Mouse (Mus musculus) midbrain, embryonic 14.5 days (tissue): ENCODE measurements at regions not wholly inside any gene's neighbourhood (a gene's known extent, or its start where the extent isn't known, plus 50 kb on each side); places are given as distances from the start of the nearest gene placed in this dataset.
"Not testable (repeated sequence)": the region's sequence is repeated elsewhere in the genome, so short reads cannot be mapped to it uniquely, and the experiment has no call there.

ENCODE experiments used
- ATAC-seq: fragments of 200-750 bp; cut with Nextera tagmentation; 2 replicates; pipeline ENCODE4 v1.8.0; 2017; ENCODE audit warnings: moderate number of reproducible peaks, moderate library complexity; ENCODE audit not compliant: low FRiP score, low TSS enrichment
- DNase-seq: peaks from one replicate; pipeline ENCODE4 v3.0.0-alpha.2; 2015
- H3K27ac ChIP-seq: fragments of 300-500 bp; sonication (generic); replicated peaks from 2 replicates; pipeline ENCODE4 v1.5.1; 2014; ENCODE audit warnings: mild to moderate bottlenecking, low read depth, low read length, moderate library complexity
- H3K27me3 ChIP-seq: fragments of 300-500 bp; sonication (generic); 2 replicates; pipeline ENCODE4 v1.6.1; 2014; ENCODE audit warnings: low read length, control low read depth, mixed read lengths; ENCODE audit not compliant: control insufficient read depth, insufficient read depth
- H3K36me3 ChIP-seq: fragments of 300-500 bp; sonication (generic); 2 replicates; pipeline ENCODE4 v1.6.1; 2014; ENCODE audit warnings: low read length, control low read depth; ENCODE audit not compliant: control insufficient read depth, insufficient read depth
- H3K4me1 ChIP-seq: fragments of 300-500 bp; sonication (generic); 2 replicates; pipeline ENCODE4 v1.6.1; 2014; ENCODE audit warnings: mild to moderate bottlenecking, antibody characterized with exemption, low read length, control low read depth; ENCODE audit not compliant: control insufficient read depth, insufficient read depth
- H3K4me2 ChIP-seq: fragments of 300-500 bp; sonication (generic); 2 replicates; pipeline ENCODE4 v1.6.1; 2014; ENCODE audit warnings: mild to moderate bottlenecking, low read length, moderate library complexity
- H3K4me3 ChIP-seq: fragments of 300-500 bp; sonication (generic); replicated peaks from 2 replicates; pipeline ENCODE4 v1.5.1; 2014; ENCODE audit warnings: low read depth, low read length
- H3K9ac ChIP-seq: fragments of 300-500 bp; sonication (generic); replicated peaks from 2 replicates; pipeline ENCODE4 v1.6.1; 2014; ENCODE audit warnings: mild to moderate bottlenecking, low read length, moderate library complexity
- H3K9me3 ChIP-seq: fragments of 300-500 bp; sonication (generic); 2 replicates; pipeline ENCODE4 v1.6.1; 2016; ENCODE audit warnings: low read length, control low read depth, mixed read lengths; ENCODE audit not compliant: control insufficient read depth
- WGBS: fragments of 180-500 bp; shearing (Covaris S2); extraction: QIAGEN DNeasy Blood & Tissue Kit; methylation state at CpG from one replicate; pipeline ENCODE4 v1.1.7; 2014; 5-methylcytosine and 5-hydroxymethylcytosine counted together

DNA sequence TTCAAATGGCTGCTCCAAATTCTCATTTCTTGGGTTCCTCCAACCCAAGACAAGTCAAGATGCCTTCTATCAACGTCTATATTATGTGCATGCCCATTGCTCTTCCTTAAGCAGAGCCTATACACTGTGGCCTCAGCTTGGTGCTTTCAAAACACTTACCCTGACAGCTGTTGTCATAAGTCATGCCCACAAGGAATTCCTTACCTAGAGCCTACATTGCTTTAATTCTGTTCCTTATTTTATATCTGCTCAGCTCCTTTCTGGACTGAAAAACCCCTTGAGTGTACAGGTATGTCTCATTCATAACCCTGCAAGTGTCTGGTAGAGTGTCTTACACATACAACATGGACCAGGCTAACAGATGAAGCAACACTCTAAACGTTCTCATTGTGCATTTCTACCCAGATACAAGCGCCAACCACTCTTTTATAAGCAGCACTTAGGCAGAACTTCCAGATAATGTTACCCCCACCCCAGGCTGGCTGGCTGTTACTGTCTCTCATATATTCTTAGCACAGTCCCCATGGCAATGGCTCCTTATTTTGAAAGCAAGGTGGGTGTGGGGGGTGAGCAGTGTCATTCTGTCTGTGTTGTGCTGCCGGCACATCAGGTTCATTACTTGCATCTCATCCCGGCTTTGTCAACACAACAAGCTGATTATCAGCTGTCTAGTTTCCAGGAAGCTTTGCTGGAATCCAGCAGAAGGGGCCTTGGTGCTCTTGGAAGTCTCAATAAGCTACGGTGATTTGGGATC, 176.6 kb downstream of the Ifng start:
- Histone ChIP-seq H3K36me3 (no peaks in the 10 kb centered on the region), H3K27ac (no peak overlapping the region), H3K9me3 (no peaks in the 10 kb centered on the region), H3K4me3 (no peak overlapping the region), H3K4me2 (no peak overlapping the region), H3K27me3 (no peaks in the 10 kb centered on the region), H3K9ac (no peak overlapping the region), H3K4me1 (no peaks in the 10 kb centered on the region)
- no peak for ATAC-seq
- 88% methylated on average over 6 of the region's 6 CpGs for whole genome bisulfite sequencing
- no peak for DNase-seq

DNA sequence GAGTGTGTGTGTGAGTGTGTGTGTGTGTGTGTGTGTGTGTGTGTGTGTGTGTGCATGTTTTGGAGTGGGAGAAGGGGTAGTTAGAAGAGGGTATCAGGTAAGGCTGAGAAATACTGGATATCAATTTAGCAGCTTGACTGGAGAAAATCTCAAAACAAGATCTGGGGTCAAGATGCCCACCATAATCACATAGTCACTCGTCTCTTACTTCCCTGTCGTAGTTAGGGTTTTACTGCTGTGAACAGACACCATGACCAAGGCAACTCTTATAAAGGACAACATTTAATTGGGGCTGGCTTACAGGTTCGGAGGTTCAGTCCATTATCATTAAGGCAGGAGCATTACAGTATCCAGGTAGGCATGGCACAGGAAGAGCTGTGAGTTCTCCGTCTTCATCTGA, 177.4 kb downstream of the Ifng start:
- not testable (repeated sequence) for H3K9me3 ChIP-seq
- 94% methylated on average over 4 of the region's 4 CpGs for WGBS

DNA sequence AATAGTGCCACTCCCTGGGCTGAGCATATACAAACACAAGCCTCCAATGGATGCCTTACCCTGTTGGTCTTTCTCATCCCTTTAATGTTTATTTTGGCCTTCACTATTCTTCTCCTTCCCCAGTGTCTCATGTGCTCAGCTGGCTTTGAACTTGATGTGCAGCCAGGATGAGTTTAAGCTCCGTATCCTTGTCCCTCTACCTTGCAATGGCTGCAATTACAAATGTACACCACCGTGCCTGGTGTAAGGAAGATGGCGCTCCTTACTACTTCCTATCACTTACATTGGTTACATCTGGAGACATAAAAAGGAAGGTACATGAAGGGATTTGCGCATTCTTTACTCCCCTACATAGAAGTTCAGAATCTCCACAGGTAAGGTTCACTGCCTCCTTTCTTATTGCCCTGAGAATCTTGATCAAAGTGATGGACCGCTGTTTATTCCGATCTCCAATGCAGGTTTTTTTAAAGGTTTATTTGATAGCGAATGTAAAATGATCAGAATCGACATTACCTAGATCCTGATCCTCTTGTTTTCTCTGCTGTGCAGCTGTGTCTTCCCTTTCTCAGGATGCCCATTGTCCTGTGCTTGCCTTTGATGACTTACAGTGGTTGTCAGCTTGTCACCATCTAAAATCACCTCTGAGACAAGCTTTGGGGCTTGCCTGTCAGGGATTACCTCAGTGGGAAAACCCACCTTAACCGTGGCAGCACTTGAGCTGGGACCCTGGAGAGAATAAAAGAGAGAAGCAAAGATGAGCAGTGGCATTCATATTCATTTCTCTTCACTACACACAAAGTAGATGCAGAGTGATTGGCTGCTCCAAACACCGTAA, 178.1 kb downstream of the Ifng start:
- Histone ChIP-seq H3K27me3 (no peaks in the 10 kb centered on the region), H3K4me3 (no peak overlapping the region), H3K36me3 (no peaks in the 10 kb centered on the region), H3K27ac (no peak overlapping the region), H3K4me2 (no peak overlapping the region), H3K9ac (no peak overlapping the region), H3K4me1 (no peaks in the 10 kb centered on the region), H3K9me3 (no peaks in the 10 kb centered on the region)
- 82% methylated on average over 10 of the region's 10 CpGs for WGBS
- DNase-seq, result no peak
- ATAC-seq, result no peak

More for the DNA sequence above, 177.4 kb downstream of the Ifng start:
- not testable (repeated sequence) for DNase-seq, H3K9ac ChIP-seq, H3K4me3 ChIP-seq, H3K36me3 ChIP-seq, H3K27me3 ChIP-seq, ATAC-seq, H3K27ac ChIP-seq, H3K4me1 ChIP-seq, H3K4me2 ChIP-seq

DNA sequence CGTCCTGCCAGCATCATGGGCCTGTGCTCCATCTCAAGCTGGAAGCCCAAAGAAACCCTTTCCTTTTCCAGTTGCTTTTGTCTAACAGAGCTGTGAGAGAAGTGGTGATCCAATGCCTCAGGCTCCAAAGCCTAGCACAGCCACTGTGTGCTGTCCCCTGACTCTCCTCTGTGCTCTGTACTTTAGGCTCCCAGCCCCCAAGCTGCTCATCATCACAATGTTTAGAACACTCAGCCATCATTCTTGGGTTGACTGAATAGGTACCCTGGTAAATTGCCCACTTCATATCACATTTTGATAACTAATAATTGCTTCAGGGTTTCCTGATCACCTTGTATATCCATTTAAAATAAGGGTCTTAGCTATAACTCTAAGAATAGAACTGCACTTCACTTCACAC, 178.8 kb downstream of the Ifng start:
- ATAC-seq (no peak), DNase-seq (no peak)
- Histone ChIP-seq H3K4me2 (no peak overlapping the region), H3K36me3 (no peaks in the 10 kb centered on the region), H3K4me3 (no peak overlapping the region), H3K4me1 (no peaks in the 10 kb centered on the region), H3K9me3 (no peaks in the 10 kb centered on the region), H3K27me3 (no peaks in the 10 kb centered on the region), H3K9ac (no peak overlapping the region), H3K27ac (no peak overlapping the region)
- WGBS, result 52% methylated on average over 1 of the region's 1 CpGs

DNA sequence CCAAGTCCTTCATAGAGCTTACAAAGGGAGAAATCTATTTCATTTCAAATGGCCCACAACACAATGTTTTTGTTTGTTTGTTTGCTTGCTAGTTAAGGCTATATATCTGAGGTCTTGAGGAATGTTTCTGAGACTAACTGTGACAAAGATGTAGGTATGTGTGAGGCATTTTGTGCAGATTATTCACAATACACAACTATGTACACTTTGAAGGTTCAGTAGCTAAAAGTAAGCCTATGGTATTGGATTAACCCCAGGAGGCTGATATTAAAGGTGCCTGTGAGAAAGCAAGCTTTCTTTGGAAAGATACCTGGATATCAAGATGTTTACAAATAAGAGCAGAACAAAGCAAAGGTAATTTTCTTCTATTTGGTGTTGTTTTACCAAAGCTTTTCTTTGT, 179.8 kb downstream of the Ifng start:
- ATAC-seq (no peak), DNase-seq (no peak)
- H3K36me3 ChIP-seq, result no peaks in the 10 kb centered on the region
- no peaks in the 10 kb centered on the region for H3K27me3 ChIP-seq
- no peak overlapping the region for H3K4me2 ChIP-seq
- no peaks in the 10 kb centered on the region for H3K4me1 ChIP-seq
- no peak overlapping the region for H3K9ac ChIP-seq
- no peak overlapping the region for H3K27ac ChIP-seq
- no peaks in the 10 kb centered on the region for H3K9me3 ChIP-seq
- H3K4me3 ChIP-seq, result no peak overlapping the region

DNA sequence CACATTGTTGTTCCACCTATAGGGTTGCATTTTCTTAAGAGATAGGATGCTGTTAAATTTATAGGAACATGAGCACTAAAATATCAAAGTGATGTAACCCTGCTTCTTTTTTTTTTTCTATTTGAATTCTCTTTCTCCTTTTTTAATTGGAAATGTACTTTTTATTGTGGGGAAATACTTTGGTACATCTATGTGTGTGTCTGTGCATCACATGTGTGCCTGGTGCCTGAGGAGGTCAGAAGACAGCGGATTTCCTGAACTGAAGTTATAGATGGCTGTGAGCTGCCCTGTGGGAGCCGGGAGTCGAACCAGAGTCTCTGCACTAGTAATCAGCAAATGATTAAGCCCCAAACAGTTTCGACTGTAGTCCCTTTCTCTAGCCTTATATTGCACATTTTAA, 180.7 kb downstream of the Ifng start:
- Histone ChIP-seq H3K27me3 (no peaks in the 10 kb centered on the region), H3K4me1 (no peaks in the 10 kb centered on the region), H3K36me3 (no peaks in the 10 kb centered on the region), H3K4me3 (no peak overlapping the region), H3K9me3 (no peaks in the 10 kb centered on the region), H3K4me2 (no peak overlapping the region), H3K9ac (no peak overlapping the region), H3K27ac (no peak overlapping the region)
- ATAC-seq, result no peak
- no peak for DNase-seq
- WGBS, result 91% methylated on average over 4 of the region's 4 CpGs

DNA sequence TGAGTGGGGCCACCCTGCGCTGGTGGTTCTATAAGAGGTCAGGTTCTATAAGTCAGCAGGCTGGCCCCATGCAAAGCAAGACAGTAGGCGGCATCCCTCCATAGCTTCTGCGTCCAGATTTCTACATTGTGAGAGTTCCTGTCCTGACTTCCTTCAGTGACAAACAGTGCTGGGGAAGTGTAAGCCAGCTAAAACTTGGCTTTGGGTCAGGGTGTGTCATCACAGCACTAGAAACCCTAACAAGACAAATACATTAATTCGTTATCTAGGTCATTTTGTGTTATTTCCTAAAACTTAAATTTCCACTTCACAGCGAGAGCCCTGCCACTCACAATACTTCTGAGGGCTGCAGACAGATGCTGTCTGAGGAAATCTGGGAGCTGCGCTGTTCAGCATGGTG, 181.3 kb downstream of the Ifng start:
- no peak overlapping the region for H3K4me2 ChIP-seq
- H3K27ac ChIP-seq, result no peak overlapping the region
- 84% methylated on average over 6 of the region's 6 CpGs for WGBS
- H3K9ac ChIP-seq, result no peak overlapping the region
- DNase-seq (no peak), ATAC-seq (no peak)
- H3K36me3 ChIP-seq, result no peaks in the 10 kb centered on the region
- no peaks in the 10 kb centered on the region for H3K4me1 ChIP-seq
- H3K9me3 ChIP-seq, result no peaks in the 10 kb centered on the region
- no peaks in the 10 kb centered on the region for H3K27me3 ChIP-seq
- no peak overlapping the region for H3K4me3 ChIP-seq

DNA sequence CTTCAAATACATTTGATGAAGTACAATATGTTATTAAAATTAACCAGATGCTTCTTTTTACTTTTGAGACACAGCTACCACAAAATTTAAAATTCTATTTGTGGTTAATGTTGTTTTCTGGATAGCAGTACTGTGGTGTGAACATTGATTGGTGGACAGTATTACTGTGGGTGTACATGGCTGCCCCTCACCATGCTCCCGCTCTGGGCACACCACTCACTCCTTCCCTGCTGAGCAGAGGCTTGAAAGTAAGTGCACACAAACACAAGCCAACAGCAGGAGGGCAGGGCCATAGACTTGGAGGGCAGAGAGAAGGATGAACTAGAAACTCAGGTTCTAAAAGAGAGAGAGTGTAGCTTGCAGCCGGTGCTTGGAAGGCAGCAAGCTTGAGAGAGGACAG, 182.1 kb downstream of the Ifng start:
- no peaks in the 10 kb centered on the region for H3K36me3 ChIP-seq
- no peak overlapping the region for H3K9ac ChIP-seq
- H3K27me3 ChIP-seq, result no peaks in the 10 kb centered on the region
- no peak for DNase-seq
- WGBS, result 82% methylated on average over 2 of the region's 2 CpGs
- H3K4me2 ChIP-seq, result no peak overlapping the region
- no peak overlapping the region for H3K4me3 ChIP-seq
- H3K9me3 ChIP-seq, result no peaks in the 10 kb centered on the region
- no peak overlapping the region for H3K27ac ChIP-seq
- no peaks in the 10 kb centered on the region for H3K4me1 ChIP-seq
- no peak for ATAC-seq

DNA sequence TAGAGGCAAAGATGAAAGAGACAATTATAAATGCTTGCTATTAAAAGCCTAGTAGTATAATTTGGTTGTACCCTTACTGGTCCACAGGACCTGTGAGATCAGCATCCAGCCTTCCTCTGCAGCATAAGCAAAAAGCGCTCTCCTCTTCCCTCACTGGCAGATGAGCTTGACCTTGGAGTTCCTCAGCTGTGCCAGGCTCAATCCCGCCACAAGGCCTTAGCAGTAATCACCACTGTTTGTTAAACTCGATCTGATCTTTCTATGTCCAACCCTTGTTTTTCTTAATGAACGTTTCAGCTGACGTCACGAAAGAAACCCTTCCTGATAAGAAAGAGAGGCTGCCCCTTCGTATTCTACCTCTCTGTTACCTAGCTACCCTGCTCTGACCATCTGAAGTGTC, 183.5 kb downstream of the Ifng start:
- no peak overlapping the region for H3K4me3 ChIP-seq
- ATAC-seq (no peak), DNase-seq (no peak)
- H3K36me3 ChIP-seq, result no peaks in the 10 kb centered on the region
- no peaks in the 10 kb centered on the region for H3K4me1 ChIP-seq
- no peak overlapping the region for H3K4me2 ChIP-seq
- no peak overlapping the region for H3K9ac ChIP-seq
- no peaks in the 10 kb centered on the region for H3K9me3 ChIP-seq
- no peak overlapping the region for H3K27ac ChIP-seq
- 92% methylated on average over 7 of the region's 7 CpGs for WGBS
- no peaks in the 10 kb centered on the region for H3K27me3 ChIP-seq
